Mouse (Mus musculus): ENCODE measurements around the gene Uqcc1.

DNA sequence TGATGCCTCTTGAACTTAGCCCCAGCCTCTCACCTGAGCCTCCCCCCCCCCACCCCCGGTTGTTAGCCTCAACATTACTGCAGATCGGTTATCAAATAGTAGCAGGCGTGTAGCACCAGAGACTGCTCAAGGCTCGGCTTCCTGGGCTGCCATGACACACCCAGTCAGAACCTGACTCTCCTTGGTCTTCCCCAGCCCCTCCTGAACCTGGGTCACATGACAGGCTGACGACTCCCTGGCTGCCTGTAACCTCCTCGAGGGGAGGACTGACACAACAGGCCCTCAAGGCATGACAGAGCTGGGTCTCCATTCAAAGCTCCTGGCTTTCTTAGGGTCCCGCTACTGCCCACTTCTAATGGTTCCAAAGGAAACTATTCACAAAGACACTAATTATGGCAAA, 80.6 kb downstream of the Uqcc1 start:
- TF ChIP-seq POLR2A (IDR thresholded peaks at IDR 0.05; ENCODE audit: low read depth, low read length) (no peak), CTCF (IDR thresholded peaks at IDR 0.05; ENCODE audit: extremely low read depth, insufficient read depth, insufficient read length, insufficient replicate concordance) (no peak)
